Mouse (Mus musculus) kidney, adult 2 months (tissue): ENCODE results near the gene Ppdpf.

ENCODE experiments used
- CTCF ChIP-seq: fragments of 200-500 bp; conservative IDR thresholded peaks from 2 replicates; pipeline ENCODE4 v1.5.1; 2011; ENCODE audit warnings: low read depth, mild to moderate bottlenecking, control low read depth, low read length, moderate library complexity, mixed read lengths; ENCODE audit not compliant: insufficient read depth, insufficient read length
- POLR2A ChIP-seq: fragments of 200-500 bp; IDR thresholded peaks from one replicate; pipeline ENCODE4 v1.6.1; 2011; ENCODE audit warnings: low read depth, low read length, control low read depth

DNA sequence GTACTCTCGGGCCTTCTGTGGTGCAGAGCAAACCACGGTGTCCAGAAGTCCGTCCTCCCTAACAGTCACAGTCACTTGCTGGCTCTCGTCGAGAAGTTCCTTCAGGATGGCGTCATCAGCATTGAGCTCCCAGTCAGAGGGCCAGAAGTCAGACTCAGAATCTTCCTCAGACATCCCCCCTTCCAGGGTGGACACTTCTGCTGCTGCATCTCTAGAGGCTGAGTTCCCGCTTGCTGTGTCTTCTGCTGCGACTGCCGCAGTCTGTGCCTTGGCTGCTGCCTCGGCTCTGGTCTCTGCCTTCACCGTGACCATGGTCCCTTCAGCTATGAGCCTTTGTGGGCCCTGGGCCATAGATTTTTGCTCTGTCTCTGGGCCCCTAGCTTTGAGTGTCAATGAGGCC, 47.6 kb downstream of the Ppdpf start:
- TF ChIP-seq CTCF (no peak), POLR2A (no peak)
